ENCODE assay signal across 26 mouse cellular contexts in the genomic region with DNA sequence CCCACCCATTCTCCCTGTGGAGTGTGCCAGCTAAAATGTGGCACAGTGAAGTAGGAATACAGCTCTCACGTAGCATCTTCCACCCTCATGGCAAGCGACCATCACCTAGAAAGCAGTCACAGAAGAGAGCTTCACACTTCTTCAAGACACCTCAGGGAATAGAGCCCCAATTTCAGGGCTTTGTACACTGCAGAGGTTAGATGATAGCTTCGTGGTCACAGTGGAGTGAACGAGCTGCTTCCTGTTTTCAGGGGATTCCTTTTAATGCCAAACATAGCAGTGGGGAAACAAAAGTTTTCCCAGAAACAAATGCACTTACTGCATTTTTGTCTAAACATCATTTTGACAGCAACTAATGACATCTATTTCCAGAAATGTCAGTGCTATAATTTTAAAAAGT. TPM values are rescaled to one million over a fixed set of nuclear protein-coding genes. Genes with fewer than 3 reads are reported as not detected.
A peak's percentile ranks its signal among the peaks of the same experiment; 100 is the strongest.
DNase-seq lines count a peak whose midpoint lies in the region; ATAC-seq and TF ChIP-seq lines count a peak whose summit lies in the region.
"Had no signal": no experiment of that assay in that cellular context is flagged by ENCODE, and none has a peak within 500 bp of the region (broad histone marks: within the 10 kb centered on the region; RNA-seq: fewer than 3 reads in every experiment).

No protein-coding gene starts in this region.

- peak; percentile 53; the same call in 1 of the 2 replicates for ATAC-seq in megakaryocyte, adult 5-6 weeks (ENCODE audit: poor library complexity, severe bottlenecking)
- no peak for ATAC-seq in lung, postnatal 0 days

- peaks cover 13% of the 10 kb centered on the region for H3K4me1 ChIP-seq in spleen, adult 2 months (ENCODE audit: control insufficient read depth, insufficient read depth, insufficient read length)
- H3K4me1 ChIP-seq in MEL (ENCODE audit: control insufficient read depth in 1 of 2, insufficient read depth in 2 of 2, low read length in 2 of 2), result peaks cover 0 to 8% of the 10 kb centered on the region in 2 experiments; a peak in 3 of 4 replicates
- H3K4me1 ChIP-seq in lung, postnatal 0 days (ENCODE audit: insufficient read depth, low read depth, low read length), result no peaks in the 10 kb centered on the region
- H3K4me1 ChIP-seq: embryonic facial prominence, embryonic 12.5 days; forebrain, embryonic 12.5 days; hindbrain, embryonic 12.5 days; limb, embryonic 15.5 days had no signal

- peak overlapping the region; percentile 38; the same call in 1 of the 2 replicates for H3K27ac ChIP-seq in spleen, adult 2 months (ENCODE audit: insufficient read depth, low read length)
- no peak overlapping the region for H3K27ac ChIP-seq in MEL (ENCODE audit: control insufficient read depth, low read depth, low read length)
- H3K27ac ChIP-seq in lung, postnatal 0 days (ENCODE audit: low read length), result no peak overlapping the region
- H3K27ac ChIP-seq: embryonic facial prominence, embryonic 12.5 days; forebrain, embryonic 12.5 days; heart, embryonic 13.5 days; hindbrain, embryonic 12.5 days; limb, embryonic 15.5 days; liver, embryonic 14.5 days had no signal

- TF ChIP-seq RAD21 in MEL (IDR thresholded peaks at IDR 0.05; ENCODE audit: low read depth, low read length), result no peak

- H3K4me2 ChIP-seq in lung, postnatal 0 days (replicated peaks; ENCODE audit: low read depth, low read length), result no peak overlapping the region
- H3K4me2 ChIP-seq: embryonic facial prominence, embryonic 12.5 days; forebrain, embryonic 12.5 days; heart, embryonic 13.5 days; hindbrain, embryonic 12.5 days; limb, embryonic 15.5 days; lung, embryonic 14.5 days; midbrain, embryonic 11.5 days had no signal

- no peak for TF ChIP-seq POLR2A in spleen, adult 2 months (IDR thresholded peaks at IDR 0.05; ENCODE audit: low read depth, low read length)
- TF ChIP-seq POLR2A in MEL (IDR thresholded peaks at IDR 0.05; ENCODE audit: control insufficient read depth in 1 of 2, insufficient read depth in 1 of 2, low read depth in 1 of 2, low read length in 2 of 2, poor library complexity in 1 of 2), result no peak

- H3K4me3 ChIP-seq in spleen, adult 2 months (ENCODE audit: extremely low read depth, insufficient read depth, insufficient read length), result no peak overlapping the region
- no peak overlapping the region for H3K4me3 ChIP-seq in MEL (ENCODE audit: control insufficient read depth in 1 of 2, insufficient read depth in 1 of 2, low read depth in 2 of 2, low read length in 2 of 2)
- no peak overlapping the region for H3K4me3 ChIP-seq in lung, postnatal 0 days (ENCODE audit: low read depth, low read length)
- H3K4me3 ChIP-seq: embryonic facial prominence, embryonic 12.5 days; forebrain, embryonic 12.5 days; gastrocnemius, adult 2 months; heart, embryonic 13.5 days; hindbrain, embryonic 12.5 days; limb, embryonic 15.5 days had no signal

- no peaks in the 10 kb centered on the region for H3K27me3 ChIP-seq in spleen, adult 2 months (ENCODE audit: control insufficient read depth, insufficient read depth, low read length)
- no peaks in the 10 kb centered on the region for H3K27me3 ChIP-seq in MEL (ENCODE audit: control insufficient read depth in 1 of 2, insufficient read depth in 2 of 2, low read length in 2 of 2)
- H3K27me3 ChIP-seq in lung, postnatal 0 days (replicated peaks; ENCODE audit: insufficient read depth, low read length), result no peaks in the 10 kb centered on the region
- H3K27me3 ChIP-seq: embryonic facial prominence, embryonic 12.5 days; forebrain, embryonic 12.5 days; heart, embryonic 13.5 days; hindbrain, embryonic 12.5 days; limb, embryonic 15.5 days had no signal

- H3K36me3 ChIP-seq in spleen, adult 2 months (ENCODE audit: control insufficient read depth, insufficient read depth, low read length), result peaks cover 3% of the 10 kb centered on the region; the same call in 1 of the 2 replicates
- peaks cover 0 to 13% of the 10 kb centered on the region in 2 experiments; a peak in 2 of 4 replicates for H3K36me3 ChIP-seq in MEL (ENCODE audit: control insufficient read depth in 1 of 2, insufficient read depth in 2 of 2, low read length in 2 of 2)
- peaks cover 7% of the 10 kb centered on the region; the same call in 1 of the 2 replicates for H3K36me3 ChIP-seq in lung, postnatal 0 days (ENCODE audit: insufficient read depth, low read length)

- no peak for DNase-seq in spleen, adult 2 months (ENCODE audit: low read depth in 1 of 2, low spot score in 2 of 2)
- no peak for DNase-seq in spleen, postnatal 10 days (ENCODE audit: low spot score in 2 of 2)
- peak; percentile 56 for DNase-seq in MEL (ENCODE audit: low read depth, low spot score)
- DNase-seq in adrenal gland, postnatal 10 days, result no peak
- no peak for DNase-seq in lung, postnatal 0 days (ENCODE audit: low spot score)
- no peak for DNase-seq in kidney, adult 11 months
- DNase-seq: adrenal gland, postnatal 36 days; cerebellum, adult 11-12 months; cerebellum, postnatal 14 days; gastrocnemius, adult 2 months; heart, postnatal 14 days; kidney, postnatal 10 days; left cerebral cortex, postnatal 4 days; lung, embryonic 14.5 days; lung, postnatal 4 days; right cerebral cortex, adult 18-20 months; right cerebral cortex, postnatal 4 days; thymus, postnatal 36 days had no signal

- H3K79me2 ChIP-seq in MEL (ENCODE audit: control insufficient read depth, insufficient read depth, low read length, poor library complexity), result no peaks in the 10 kb centered on the region

- no peaks in the 10 kb centered on the region for H3K9me3 ChIP-seq in MEL (replicated peaks; ENCODE audit: insufficient read depth, low read length)
- H3K9me3 ChIP-seq in lung, postnatal 0 days (ENCODE audit: low read length), result no peaks in the 10 kb centered on the region
- H3K9me3 ChIP-seq: embryonic facial prominence, embryonic 12.5 days; forebrain, embryonic 12.5 days; heart, embryonic 13.5 days; hindbrain, embryonic 12.5 days; limb, embryonic 15.5 days had no signal

- no peak for TF ChIP-seq EP300 in MEL (IDR thresholded peaks at IDR 0.05; ENCODE audit: low read depth in 1 of 2, low read length in 2 of 2)
- TF ChIP-seq EP300 in lung, postnatal 0 days (IDR thresholded peaks at IDR 0.05), result no peak

- H3K9ac ChIP-seq in MEL (ENCODE audit: control insufficient read depth, low read depth, low read length, poor library complexity, severe bottlenecking), result no peak overlapping the region
- H3K9ac ChIP-seq in lung, postnatal 0 days (replicated peaks; ENCODE audit: low read depth), result no peak overlapping the region
- H3K9ac ChIP-seq: embryonic facial prominence, embryonic 12.5 days; forebrain, embryonic 12.5 days; heart, embryonic 13.5 days; hindbrain, embryonic 12.5 days; limb, embryonic 15.5 days; liver, embryonic 14.5 days; lung, embryonic 14.5 days had no signal

- TF ChIP-seq CTCF in spleen, adult 2 months (IDR thresholded peaks at IDR 0.05; ENCODE audit: extremely low read depth, insufficient read depth, insufficient read length, insufficient replicate concordance), result no peak
- no peak for TF ChIP-seq CTCF in MEL (IDR thresholded peaks at IDR 0.05 in 2 of 3, conservative IDR thresholded peaks at IDR 0.05 in 1 of 3; ENCODE audit: control insufficient read depth in 1 of 3, insufficient read depth in 1 of 3, low read depth in 2 of 3, low read length in 3 of 3, poor library complexity in 1 of 3, severe bottlenecking in 1 of 3)
- TF ChIP-seq CTCF in lung, postnatal 0 days (IDR thresholded peaks at IDR 0.05), result no peak

- 24% methylated on average over 4 of the region's 4 CpGs for WGBS in spleen, adult 2 months
- 58% methylated on average over 4 of the region's 4 CpGs for WGBS in lung, postnatal 0 days

TF ChIP-seq in MEL, 35 proteins besides CTCF, POLR2A, EP300 and RAD21:
- TF ChIP-seq ZNF384 (IDR thresholded peaks at IDR 0.05; ENCODE audit: low read depth, low read length) (no peak), NELFE (IDR thresholded peaks at IDR 0.05; ENCODE audit: low read depth, low read length) (no peak), SIN3A (IDR thresholded peaks at IDR 0.05; ENCODE audit: low read length) (no peak), GABPA (IDR thresholded peaks at IDR 0.05; ENCODE audit: low read depth, low read length) (no peak), MYB (IDR thresholded peaks at IDR 0.05; ENCODE audit: low read depth, low read length) (no peak), CHD1 (IDR thresholded peaks at IDR 0.05; ENCODE audit: low read depth, low read length) (no peak), ZC3H11A (IDR thresholded peaks at IDR 0.05; ENCODE audit: low read depth, low read length) (no peak), MYC (IDR thresholded peaks at IDR 0.05; ENCODE audit: low read depth, low read length) (no peak), MAX (IDR thresholded peaks at IDR 0.05; ENCODE audit: low read length) (no peak), MEF2A (IDR thresholded peaks at IDR 0.05; ENCODE audit: extremely low read depth, insufficient replicate concordance, low read depth, low read length, poor library complexity, severe bottlenecking) (no peak), JUND (IDR thresholded peaks at IDR 0.05; ENCODE audit: low read depth, low read length) (no peak), ETS1 (IDR thresholded peaks at IDR 0.05; ENCODE audit: low read depth, low read length) (no peak)

RNA-seq across cellular contexts. Expression of a gene that starts 27.3 kb away (rescaled TPM):
- polyA plus RNA-seq in spleen, adult 2 months (2012; rRNA removed), result 30.8 and 44.2 TPM in 2 replicates
- not detected in 2 replicates for total RNA-seq in MEL (2012; rRNA removed)
- polyA plus RNA-seq in MEL (2012; ENCODE audit: insufficient read depth in 1 of 2, insufficient read length in 2 of 2, low read depth in 1 of 2, low replicate concordance in 2 of 2, missing spikeins in 1 of 2), result under 1 TPM in 1 of 2 experiments, not detected in 1; 0.04 TPM
- total RNA-seq in megakaryocyte, adult 5-6 weeks (2015), result 3.3 TPM in 2 replicates
- total RNA-seq in megakaryocyte, adult 5-6 weeks (2017), result 2.6 and 3.0 TPM in 2 replicates
- 10 to 100 TPM; 10.2 to 12.8 TPM for total RNA-seq in adrenal gland, postnatal 10 days (2021)
- polyA plus RNA-seq in lung, postnatal 0 days (2015; fragmentation: Nextera tagmentation; extraction: Ambion mirVana), result 4.3 and 5.4 TPM in 2 replicates
